19 mouse cellular contexts compared by ENCODE assay signal in genomic region chr7:132892806-132893205, GRCm38 (mm10). TPM values are rescaled to one million over a fixed set of nuclear protein-coding genes. Genes with fewer than 3 reads are reported as not detected.
DNase-seq lines count a peak whose midpoint lies in the region; ATAC-seq and TF ChIP-seq lines count a peak whose summit lies in the region.
"Had no signal": no experiment of that assay in that cellular context is flagged by ENCODE, and none has a peak within 500 bp of the region (broad histone marks: within the 10 kb centered on the region; RNA-seq: fewer than 3 reads in every experiment).

No protein-coding gene starts in this region.

- peak overlapping the region; percentile 98; the same call in 1 of the 2 replicates for H3K27ac ChIP-seq in cerebellum, adult 2 months (ENCODE audit: insufficient read depth, low read length)
- H3K27ac ChIP-seq in kidney, adult 2 months (ENCODE audit: insufficient read depth, low read depth, low read length): peak overlapping the region; percentile 77
- no peak overlapping the region for H3K27ac ChIP-seq in kidney, embryonic 16.5 days (ENCODE audit: low read length)
- H3K27ac ChIP-seq: embryonic facial prominence, embryonic 12.5 days; forebrain, embryonic 13.5 days; heart, embryonic 15.5 days; hindbrain, embryonic 10.5 days; hindbrain, embryonic 15.5 days had no signal

- H3K4me1 ChIP-seq in cerebellum, adult 2 months (ENCODE audit: control insufficient read depth, insufficient read depth, low read length): peaks cover 48% of the 10 kb centered on the region
- H3K4me1 ChIP-seq in kidney, adult 2 months (ENCODE audit: control insufficient read depth, insufficient read depth, low read length): peaks cover 9% of the 10 kb centered on the region
- H3K4me1 ChIP-seq in kidney, embryonic 16.5 days (ENCODE audit: insufficient read depth, low read length): no peaks in the 10 kb centered on the region
- H3K4me1 ChIP-seq: embryonic facial prominence, embryonic 12.5 days; hindbrain, embryonic 15.5 days had no signal

- H3K27me3 ChIP-seq in cerebellum, adult 2 months (ENCODE audit: control insufficient read depth, insufficient read depth, low read length): no peaks in the 10 kb centered on the region
- H3K27me3 ChIP-seq in kidney, adult 2 months (replicated peaks; ENCODE audit: control insufficient read depth, insufficient read depth, low read length): no peaks in the 10 kb centered on the region
- no peaks in the 10 kb centered on the region for H3K27me3 ChIP-seq in kidney, embryonic 16.5 days (ENCODE audit: insufficient read depth, low read length)
- H3K27me3 ChIP-seq in myocyte (ENCODE audit: control insufficient read depth, insufficient read depth, insufficient read length): no peaks in the 10 kb centered on the region
- H3K27me3 ChIP-seq: CH12.LX; embryonic facial prominence, embryonic 12.5 days; forebrain, embryonic 13.5 days; heart, embryonic 15.5 days; hindbrain, embryonic 15.5 days; Patski had no signal

- TF ChIP-seq POLR2A in cerebellum, adult 2 months (IDR thresholded peaks at IDR 0.05; ENCODE audit: borderline replicate concordance, insufficient read depth, low read length): peak; percentile 5; the same call in 1 of the 2 replicates
- TF ChIP-seq POLR2A in kidney, adult 2 months (IDR thresholded peaks at IDR 0.05; ENCODE audit: low read depth, low read length): no peak
- no peak for TF ChIP-seq POLR2A in myocyte (IDR thresholded peaks at IDR 0.05; ENCODE audit: insufficient read length, low read depth)

- no peak overlapping the region for H3ac ChIP-seq in myocyte (ENCODE audit: control insufficient read depth, insufficient read length)

- no peak for DNase-seq in cerebellum, adult 2 months
- DNase-seq in cerebellum, adult 18-20 months: no peak
- no peak for DNase-seq in kidney, adult 2 months
- peak; percentile 27 for DNase-seq in 3T3-L1 (ENCODE audit: low read depth, low spot score)
- no peak for DNase-seq in lung, postnatal 25 days (ENCODE audit: low spot score)
- DNase-seq: gastrocnemius, adult 2 months; gastrocnemius, postnatal 25 days had no signal

- no peak overlapping the region for H3K4me3 ChIP-seq in cerebellum, adult 2 months (replicated peaks; ENCODE audit: insufficient read depth, low read depth, low read length)
- no peak overlapping the region for H3K4me3 ChIP-seq in kidney, adult 2 months (ENCODE audit: insufficient read depth, low read depth, low read length)
- H3K4me3 ChIP-seq in kidney, embryonic 16.5 days (ENCODE audit: low read length): no peak overlapping the region
- no peak overlapping the region for H3K4me3 ChIP-seq in myocyte
- H3K4me3 ChIP-seq: embryonic facial prominence, embryonic 12.5 days; forebrain, embryonic 13.5 days; gastrocnemius, adult 2 months; heart, embryonic 15.5 days; hindbrain, embryonic 10.5 days; hindbrain, embryonic 15.5 days had no signal

- H3K4me2 ChIP-seq in kidney, embryonic 16.5 days (replicated peaks; ENCODE audit: low read depth, low read length): no peak overlapping the region
- peak overlapping the region; percentile 30 for H3K4me2 ChIP-seq in myocyte (ENCODE audit: low read depth)
- H3K4me2 ChIP-seq: embryonic facial prominence, embryonic 12.5 days; forebrain, embryonic 13.5 days; heart, embryonic 11.5 days; heart, embryonic 15.5 days; hindbrain, embryonic 15.5 days had no signal

- no peak overlapping the region for H3K9ac ChIP-seq in kidney, embryonic 16.5 days (replicated peaks; ENCODE audit: low read length)
- H3K9ac ChIP-seq: embryonic facial prominence, embryonic 12.5 days; forebrain, embryonic 13.5 days; heart, embryonic 15.5 days; hindbrain, embryonic 15.5 days had no signal

- no peaks in the 10 kb centered on the region for H3K36me3 ChIP-seq in kidney, adult 2 months (ENCODE audit: control insufficient read depth, insufficient read depth, low read length)
- H3K36me3 ChIP-seq in kidney, embryonic 16.5 days (ENCODE audit: insufficient read depth, low read length): no peaks in the 10 kb centered on the region
- H3K36me3 ChIP-seq in myocyte (ENCODE audit: control insufficient read depth, insufficient read depth): no peaks in the 10 kb centered on the region
- H3K36me3 ChIP-seq: embryonic facial prominence, embryonic 12.5 days; heart, embryonic 15.5 days; hindbrain, embryonic 10.5 days; hindbrain, embryonic 15.5 days had no signal

- ATAC-seq in kidney, embryonic 16.5 days (ENCODE audit: low FRiP score, low TSS enrichment): no peak
- ATAC-seq: activated CD4-positive, CD25-positive, alpha-beta regulatory T cell, adult 4 months; forebrain, embryonic 13.5 days; intestine, embryonic 16.5 days; Patski had no signal

- WGBS in cerebellum, adult 2 months: 23% methylated on average over 7 of the region's 7 CpGs
- WGBS in kidney, adult 2 months: 49% methylated on average over 7 of the region's 7 CpGs
- 51% methylated on average over 7 of the region's 7 CpGs for WGBS in kidney, embryonic 16.5 days

- no peaks in the 10 kb centered on the region for H3K79me2 ChIP-seq in myocyte (ENCODE audit: control insufficient read depth, insufficient read depth)

- H3K9me3 ChIP-seq in kidney, embryonic 16.5 days (ENCODE audit: low read length): no peaks in the 10 kb centered on the region
- H3K9me3 ChIP-seq: embryonic facial prominence, embryonic 12.5 days; heart, embryonic 15.5 days; hindbrain, embryonic 10.5 days; hindbrain, embryonic 15.5 days had no signal

- TF ChIP-seq CTCF in cerebellum, adult 2 months (IDR thresholded peaks at IDR 0.05; ENCODE audit: borderline replicate concordance, insufficient read depth, low read depth, low read length): no peak
- TF ChIP-seq CTCF in kidney, adult 2 months (conservative IDR thresholded peaks at IDR 0.05; ENCODE audit: insufficient read depth, insufficient read length, low read depth, low read length): no peak

TF ChIP-seq in myocyte, 11 proteins besides CTCF, POLR2A, EP300 and RAD21:
- TF ChIP-seq E2F4 (IDR thresholded peaks at IDR 0.05; ENCODE audit: insufficient read depth): no peak
- TF ChIP-seq USF1 (IDR thresholded peaks at IDR 0.05; ENCODE audit: low read depth): no peak
- TF ChIP-seq REST (IDR thresholded peaks at IDR 0.05; ENCODE audit: insufficient read depth, insufficient read length): no peak
- TF ChIP-seq POLR2AphosphoS2 (IDR thresholded peaks at IDR 0.05; ENCODE audit: insufficient read length, low read depth): no peak
- no peak for TF ChIP-seq MYOG (IDR thresholded peaks at IDR 0.05; ENCODE audit: control insufficient read depth in 1 of 3, insufficient read depth in 1 of 3, insufficient read length in 2 of 3, low read depth in 2 of 3)
- no peak for TF ChIP-seq MYOD1 (IDR thresholded peaks at IDR 0.05; ENCODE audit: control insufficient read depth in 1 of 3, insufficient read length in 2 of 3, low read depth in 2 of 3)

RNA-seq across cellular contexts. Expression of gene Abraxas2, which starts 33.8 kb away (rescaled TPM):
- 28.8 and 28.9 TPM in 2 replicates for polyA plus RNA-seq in cerebellum, adult 2 months (2012; rRNA removed)
- 15.7 and 17.9 TPM in 2 replicates for polyA plus RNA-seq in kidney, adult 2 months (2012; rRNA removed)
- 34.2 and 40.8 TPM in 2 replicates for polyA plus RNA-seq in kidney, embryonic 16.5 days (2015; fragmentation: Nextera tagmentation; extraction: Ambion mirVana)
- polyA plus RNA-seq in myocyte (2012; fragmentation: generic; extraction: Trizol): 20.2 TPM

RNA-seq across cellular contexts. Expression of gene Zranb1, which starts 38.1 kb away (rescaled TPM):
- 43.0 and 46.0 TPM in 2 replicates for polyA plus RNA-seq in cerebellum, adult 2 months (2012; rRNA removed)
- 6.8 and 8.2 TPM in 2 replicates for polyA plus RNA-seq in kidney, adult 2 months (2012; rRNA removed)
- polyA plus RNA-seq in kidney, embryonic 16.5 days (2015; fragmentation: Nextera tagmentation; extraction: Ambion mirVana): 9.6 and 10.0 TPM in 2 replicates
- 14.6 TPM for polyA plus RNA-seq in myocyte (2012; fragmentation: generic; extraction: Trizol)

RNA-seq across cellular contexts. Expression of gene Eef1akmt2, which starts 40.3 kb away (rescaled TPM):
- 44.7 and 46.3 TPM in 2 replicates for polyA plus RNA-seq in cerebellum, adult 2 months (2012; rRNA removed)
- polyA plus RNA-seq in kidney, adult 2 months (2012; rRNA removed): 7.7 and 13.0 TPM in 2 replicates
- 64.9 and 71.2 TPM in 2 replicates for polyA plus RNA-seq in kidney, embryonic 16.5 days (2015; fragmentation: Nextera tagmentation; extraction: Ambion mirVana)
- 10.8 TPM for polyA plus RNA-seq in myocyte (2012; fragmentation: generic; extraction: Trizol)
